Mouse (Mus musculus) bone marrow, adult 2 months (tissue): ENCODE data around the gene Robo1. TPM values are rescaled to one million over a fixed set of nuclear protein-coding genes. Genes with fewer than 3 reads are reported as not detected.

Experiments used
- H3K27ac ChIP-seq: fragments of 200-500 bp; 2 replicates; pipeline ENCODE4 v1.5.1; 2012; ENCODE audit warnings: low read depth, mild to moderate bottlenecking, control low read depth, inconsistent platforms, low read length; ENCODE audit not compliant: control insufficient read depth, poor library complexity, insufficient read depth
- H3K4me1 ChIP-seq: fragments of 200-500 bp; 2 replicates; pipeline ENCODE4 v1.6.1; 2011; ENCODE audit warnings: low read length; ENCODE audit not compliant: control insufficient read depth, insufficient read depth
- H3K4me3 ChIP-seq: fragments of 200-500 bp; replicated peaks from 2 replicates; pipeline ENCODE3; 2011; ENCODE audit warnings: mild to moderate bottlenecking, low read depth, low read length, control low read depth; ENCODE audit not compliant: control insufficient read depth
- CTCF ChIP-seq: fragments of 200-500 bp; IDR thresholded peaks from 2 replicates; pipeline ENCODE4 v1.5.1; 2011; ENCODE audit warnings: low read length, control low read depth; ENCODE audit not compliant: control insufficient read depth, insufficient read depth
- POLR2A ChIP-seq: fragments of 200-500 bp; IDR thresholded peaks from 2 replicates; pipeline ENCODE4 v1.6.1; 2011; ENCODE audit warnings: low read depth, mild to moderate bottlenecking, control low read depth, low read length, borderline replicate concordance; ENCODE audit not compliant: control insufficient read depth
- WGBS: fragments of 180-500 bp; shearing (Covaris S2); methylation state at CpG from one replicate; pipeline ENCODE4 v1.1.7; 2018; 5-methylcytosine and 5-hydroxymethylcytosine counted together
- polyA plus RNA-seq: library from polyadenylated mRNA; stranded (reverse); fragments of >200 nt; gene quantifications from 2 replicates; pipeline ENCODE4 v1.2.4, GENCODE M21; 2011; ENCODE audit warnings: low replicate concordance; ENCODE audit not compliant: missing spikeins, insufficient read depth, insufficient read length

Robo1 gene
- polyA plus RNA-seq, 1 experiment: 9.0 TPM

DNA sequence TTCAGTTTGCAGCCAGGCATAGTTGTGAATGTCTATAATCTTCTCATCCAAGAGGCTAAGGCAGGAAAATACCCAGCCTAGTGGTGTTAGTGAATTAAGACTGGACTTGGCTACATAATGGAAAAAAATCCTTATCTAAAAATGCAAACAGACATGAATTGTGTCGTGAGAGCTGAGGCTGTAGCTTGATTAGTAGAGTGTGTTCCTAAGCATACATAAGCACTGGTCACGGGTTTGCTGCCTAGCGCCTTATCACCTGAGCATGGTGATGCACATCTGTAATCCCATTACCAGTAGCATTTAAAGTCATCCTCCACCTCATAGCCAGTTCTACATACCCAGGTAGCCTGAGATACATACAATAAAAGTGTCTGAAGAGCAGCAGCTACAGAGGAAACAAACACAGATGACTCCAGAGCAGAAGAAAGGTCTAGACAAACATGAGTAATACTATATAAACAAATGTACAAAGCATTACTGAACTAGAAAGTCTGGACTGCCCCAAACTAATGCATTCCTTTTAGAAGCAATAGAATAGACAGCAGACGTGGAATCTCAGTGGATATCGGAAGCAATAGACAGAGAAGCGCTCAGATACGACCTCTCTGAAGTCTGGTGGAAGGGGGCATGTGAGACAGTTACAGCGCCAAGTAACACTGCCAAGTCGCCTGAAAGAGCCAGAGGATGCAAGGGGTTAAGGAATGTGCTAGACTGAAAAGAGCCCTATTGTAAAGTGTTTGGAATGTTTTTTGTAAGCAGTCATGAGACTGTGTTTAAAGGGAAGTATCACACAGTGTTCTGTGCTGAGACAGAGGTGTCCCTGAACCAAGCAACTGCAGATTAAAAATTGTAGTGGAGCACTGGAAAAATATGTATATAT lies 333.1 kb downstream of the Robo1 start:
- H3K4me1 ChIP-seq: no peaks in the 10 kb centered on the region
- TF ChIP-seq CTCF: no peak
- no peak for TF ChIP-seq POLR2A
- 79% methylated on average over 9 of the region's 9 CpGs for WGBS
- H3K4me3 ChIP-seq: no peak overlapping the region
- H3K27ac ChIP-seq: no peak overlapping the region

DNA sequence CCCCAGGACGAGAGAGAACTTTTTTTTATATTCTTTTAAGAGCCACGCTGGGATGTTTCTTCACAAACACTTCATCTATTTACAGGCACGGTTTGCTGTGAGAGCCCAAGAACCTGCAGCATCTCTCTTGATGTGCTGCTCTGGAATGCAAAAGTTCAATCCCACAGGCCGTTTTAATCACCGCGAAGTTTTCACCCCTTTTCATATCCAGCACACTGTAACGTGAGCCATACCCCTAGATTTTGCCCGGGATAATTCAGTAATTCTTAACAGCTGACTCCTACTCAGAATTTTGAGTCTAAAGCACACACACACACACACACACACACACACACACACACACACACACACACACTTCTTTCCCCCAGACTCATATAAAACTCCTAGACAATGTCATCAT lies 337.8 kb downstream of the Robo1 start:
- Histone ChIP-seq H3K4me3 (no peak overlapping the region), H3K27ac (no peak overlapping the region), H3K4me1 (no peaks in the 10 kb centered on the region)
- WGBS: 75% methylated on average over 8 of the region's 8 CpGs
- TF ChIP-seq POLR2A (no peak), CTCF (no peak)

DNA sequence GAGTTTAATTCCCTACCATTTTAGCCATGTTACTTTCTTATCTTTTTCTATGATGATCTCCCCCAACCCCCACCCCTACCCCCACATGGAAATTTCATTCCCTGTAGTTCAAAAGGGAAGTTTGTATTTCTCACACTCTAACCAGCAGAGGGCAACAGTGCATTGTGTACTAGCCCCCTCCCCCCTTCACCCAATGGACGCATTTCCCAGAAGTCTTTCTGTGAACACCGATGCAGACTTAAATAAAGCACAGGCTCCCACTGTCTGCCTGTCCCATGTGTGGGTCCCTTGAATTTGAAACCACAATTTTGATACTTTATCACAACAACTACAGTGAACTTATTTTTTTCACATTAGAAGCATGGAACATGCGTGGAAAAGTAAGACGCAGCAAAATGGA lies 341.2 kb downstream of the Robo1 start:
- no peak overlapping the region for H3K4me3 ChIP-seq
- H3K27ac ChIP-seq: no peak overlapping the region
- no peaks in the 10 kb centered on the region for H3K4me1 ChIP-seq
- TF ChIP-seq POLR2A: no peak
- no peak for TF ChIP-seq CTCF
- 44% methylated on average over 4 of the region's 4 CpGs for WGBS

DNA sequence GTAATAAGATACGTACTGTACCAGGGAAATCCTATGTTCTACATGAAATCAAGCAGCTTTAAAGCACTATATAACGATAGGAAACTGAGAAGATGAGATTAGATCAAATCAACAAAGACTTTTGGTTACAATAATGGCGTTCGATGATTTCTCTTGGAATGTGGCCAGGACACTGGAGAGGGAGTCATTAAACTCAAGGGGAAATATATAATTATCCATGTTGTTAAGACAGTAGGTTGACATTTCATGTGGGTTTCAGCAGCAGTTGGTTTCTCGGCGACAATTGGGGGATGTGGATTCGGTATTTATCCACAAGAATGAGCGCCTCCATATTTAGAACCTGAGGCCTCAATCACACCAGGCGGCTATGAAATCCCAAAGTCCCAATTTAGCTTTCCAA lies 347.3 kb downstream of the Robo1 start:
- H3K4me3 ChIP-seq: no peak overlapping the region
- 80% methylated on average over 9 of the region's 9 CpGs for WGBS
- H3K27ac ChIP-seq: no peak overlapping the region
- TF ChIP-seq POLR2A (no peak), CTCF (no peak)
- H3K4me1 ChIP-seq: no peaks in the 10 kb centered on the region

DNA sequence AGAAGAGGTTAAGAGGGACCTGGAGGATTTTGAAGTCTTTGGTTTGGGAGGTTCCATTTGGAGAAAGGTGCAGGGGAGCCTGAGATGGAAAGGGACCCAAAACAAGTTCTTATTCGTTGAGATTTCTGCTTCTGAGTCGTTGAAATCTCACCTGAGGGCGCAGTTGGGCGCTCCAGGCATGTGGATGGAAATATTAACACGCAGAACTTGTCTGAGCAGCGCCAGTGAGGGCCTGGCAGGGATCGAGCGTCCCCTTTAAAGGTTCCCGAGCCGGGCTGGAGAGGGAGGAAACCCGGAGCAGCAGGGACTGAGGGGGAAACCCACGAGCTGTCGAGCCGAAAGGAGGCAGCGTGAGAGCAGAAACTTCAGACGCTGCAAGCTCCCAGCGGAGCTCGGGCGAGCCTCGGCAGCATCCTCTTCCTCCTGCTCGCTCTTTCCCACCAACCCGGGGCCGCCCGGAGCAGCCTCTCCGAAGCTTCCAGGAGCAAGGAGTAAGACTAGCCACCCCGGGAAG lies 354.8 kb downstream of the Robo1 start:
- 2% methylated on average over 26 of the region's 26 CpGs for WGBS
- H3K4me3 ChIP-seq: no peak overlapping the region
- H3K27ac ChIP-seq: no peak overlapping the region
- H3K4me1 ChIP-seq: no peaks in the 10 kb centered on the region
- no peak for TF ChIP-seq POLR2A
- no peak for TF ChIP-seq CTCF

DNA sequence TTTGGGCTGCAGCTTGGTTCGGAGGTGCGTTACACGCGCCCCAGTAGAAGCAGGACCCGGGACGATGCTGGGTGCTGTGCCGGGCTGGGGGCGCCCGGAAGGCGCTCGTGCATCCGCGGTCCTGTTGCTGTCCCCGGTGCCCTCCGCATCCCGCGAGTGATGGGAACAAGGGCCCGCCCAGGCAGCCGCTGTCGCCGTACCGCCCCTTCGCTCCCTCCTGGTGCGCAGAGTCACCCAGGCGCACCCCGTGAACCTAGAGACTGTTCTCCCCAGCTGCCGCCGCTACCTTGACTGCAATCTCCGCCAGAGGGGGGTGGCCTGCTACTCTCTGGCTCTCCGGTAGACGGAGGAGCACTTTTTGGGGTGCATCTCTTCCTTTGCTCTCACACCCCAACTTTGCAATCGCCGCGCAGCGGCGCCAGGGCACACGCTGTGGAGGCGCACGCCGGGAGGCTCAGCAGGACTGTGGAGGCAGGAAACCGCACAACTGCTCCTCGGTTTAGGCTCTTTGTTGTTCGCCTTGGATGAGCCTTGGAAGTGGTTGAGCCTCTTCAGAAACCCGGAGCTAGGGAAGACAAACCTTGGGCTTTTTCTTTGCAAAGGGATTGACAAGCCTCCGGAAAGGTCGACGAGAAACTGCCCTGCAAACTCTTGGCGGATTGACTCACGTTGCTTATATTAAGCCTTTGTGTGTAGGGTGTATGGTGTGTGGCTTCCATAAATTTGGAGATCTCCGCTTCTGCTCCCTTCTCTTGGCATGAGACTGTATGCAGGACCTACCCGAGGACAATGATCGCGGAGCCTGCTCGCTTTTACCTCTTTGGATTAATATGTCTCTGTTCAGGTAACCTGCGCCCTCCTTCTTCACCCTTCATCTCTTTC lies 355.5 kb downstream of the Robo1 start:
- Histone ChIP-seq H3K27ac (no peak overlapping the region), H3K4me3 (no peak overlapping the region), H3K4me1 (no peaks in the 10 kb centered on the region)
- 2% methylated on average over 55 of the region's 55 CpGs for WGBS
- TF ChIP-seq CTCF: no peak
- no peak for TF ChIP-seq POLR2A

DNA sequence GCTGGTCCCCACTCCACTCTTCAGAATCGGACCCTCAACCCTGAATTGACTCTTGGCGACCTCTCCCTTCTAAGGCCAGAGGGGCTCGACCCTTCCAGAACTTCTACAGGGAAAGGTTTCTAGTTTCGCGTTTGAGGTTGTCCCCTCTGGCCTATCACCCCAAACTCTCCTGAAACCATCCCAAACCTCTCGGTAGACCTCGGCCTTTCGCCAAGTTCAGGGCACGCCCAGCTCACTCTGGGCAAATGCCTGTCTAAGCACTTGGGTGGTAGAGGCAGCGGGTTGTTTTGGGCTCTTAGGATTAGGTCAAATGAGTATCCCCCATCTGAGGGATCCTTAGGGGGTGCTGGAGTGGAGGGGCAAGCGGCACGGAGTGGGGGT lies 356.1 kb downstream of the Robo1 start:
- Histone ChIP-seq H3K4me1 (no peaks in the 10 kb centered on the region), H3K4me3 (no peak overlapping the region), H3K27ac (no peak overlapping the region)
- TF ChIP-seq POLR2A (no peak), CTCF (no peak)
- 8% methylated on average over 12 of the region's 12 CpGs for WGBS

DNA sequence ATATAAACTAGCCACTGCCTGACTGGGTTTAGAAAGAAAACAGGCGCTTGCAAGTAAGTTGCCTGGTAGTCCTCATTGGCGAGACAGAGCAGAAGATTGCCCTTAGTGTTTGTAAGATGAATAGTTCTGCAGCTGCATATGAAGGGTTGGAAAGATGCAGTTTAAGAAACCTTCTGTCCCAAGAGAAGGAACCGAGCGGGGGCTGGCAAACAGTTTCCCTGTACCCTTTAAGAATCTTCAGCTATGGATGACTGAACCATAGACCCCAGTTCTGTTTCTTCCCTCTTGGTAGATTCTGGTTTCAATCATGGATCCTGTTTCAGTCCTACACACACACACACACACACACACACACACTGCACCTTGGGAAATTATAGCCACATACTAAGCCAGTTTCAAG lies 356.7 kb downstream of the Robo1 start:
- 78% methylated on average over 4 of the region's 4 CpGs for WGBS
- H3K4me3 ChIP-seq: no peak overlapping the region

More for the DNA sequence above, 356.7 kb downstream of the Robo1 start:
- Histone ChIP-seq H3K4me1 (no peaks in the 10 kb centered on the region), H3K27ac (no peak overlapping the region)
- no peak for TF ChIP-seq CTCF
